Mouse (Mus musculus) kidney, postnatal 0 days (tissue): ENCODE measurements around the gene Ric8a. TPM values are rescaled to one million over a fixed set of nuclear protein-coding genes. Genes with fewer than 3 reads are reported as not detected.

Experiments
- ATAC-seq: fragments of 200-750 bp; cut with Nextera tagmentation; replicated peaks from 2 replicates; pipeline ENCODE4 v1.8.0; 2017; ENCODE audit warnings: low read depth, moderate number of reproducible peaks, moderate TSS enrichment, moderate library complexity; ENCODE audit not compliant: low FRiP score
- DNase-seq: peaks from one replicate; pipeline ENCODE4 v3.0.0-alpha.2; 2016; ENCODE audit warnings: low spot score
- H3K27ac ChIP-seq: fragments of 300-500 bp; sonication (generic); 2 replicates; pipeline ENCODE4 v1.5.1; 2014; ENCODE audit warnings: mild to moderate bottlenecking
- H3K27me3 ChIP-seq: fragments of 300-500 bp; sonication (generic); 2 replicates; pipeline ENCODE4 v1.6.1; 2014; ENCODE audit warnings: low read length, mixed read lengths; ENCODE audit not compliant: insufficient read depth
- H3K36me3 ChIP-seq: fragments of 300-500 bp; sonication (generic); 2 replicates; pipeline ENCODE4 v1.6.1; 2014; ENCODE audit warnings: low read length, mixed read lengths; ENCODE audit not compliant: insufficient read depth
- H3K4me1 ChIP-seq: fragments of 300-500 bp; sonication (generic); replicated peaks from 2 replicates; pipeline ENCODE4 v1.6.1; 2014; ENCODE audit warnings: antibody characterized with exemption, low read length, mixed read lengths; ENCODE audit not compliant: insufficient read depth
- H3K4me2 ChIP-seq: fragments of 300-500 bp; sonication (generic); 2 replicates; pipeline ENCODE4 v1.6.1; 2014; ENCODE audit warnings: mild to moderate bottlenecking, low read length, moderate library complexity, mixed read lengths
- H3K4me3 ChIP-seq: fragments of 300-500 bp; sonication (generic); replicated peaks from 2 replicates; pipeline ENCODE4 v1.5.1; 2014; ENCODE audit warnings: low read depth, low read length
- H3K9ac ChIP-seq: fragments of 300-500 bp; sonication (generic); 2 replicates; pipeline ENCODE4 v1.6.1; 2014; ENCODE audit warnings: low read depth, low read length
- H3K9me3 ChIP-seq: fragments of 300-500 bp; sonication (generic); replicated peaks from 2 replicates; pipeline ENCODE4 v1.6.1; 2016; ENCODE audit warnings: low read length, inconsistent platforms, mixed read lengths
- CTCF ChIP-seq: IDR thresholded peaks from 2 replicates; pipeline ENCODE4 v1.5.1; 2016; ENCODE audit warnings: antibody characterized with exemption, low read depth, mild to moderate bottlenecking, moderate library complexity
- WGBS: fragments of 180-500 bp; shearing (Covaris S2); extraction: QIAGEN DNeasy Blood & Tissue Kit; methylation state at CpG from one replicate; pipeline ENCODE4 v1.1.7; 2014; 5-methylcytosine and 5-hydroxymethylcytosine counted together
- polyA plus RNA-seq: library from polyadenylated mRNA; unstranded; fragments of >200 nt; fragmentation: Nextera tagmentation; extraction: Ambion mirVana; gene quantifications from 2 replicates; pipeline ENCODE4 v1.2.1, GENCODE M21; 2015

Ric8a gene
- 45.0 and 53.1 TPM in 2 replicates for polyA plus RNA-seq

DNA sequence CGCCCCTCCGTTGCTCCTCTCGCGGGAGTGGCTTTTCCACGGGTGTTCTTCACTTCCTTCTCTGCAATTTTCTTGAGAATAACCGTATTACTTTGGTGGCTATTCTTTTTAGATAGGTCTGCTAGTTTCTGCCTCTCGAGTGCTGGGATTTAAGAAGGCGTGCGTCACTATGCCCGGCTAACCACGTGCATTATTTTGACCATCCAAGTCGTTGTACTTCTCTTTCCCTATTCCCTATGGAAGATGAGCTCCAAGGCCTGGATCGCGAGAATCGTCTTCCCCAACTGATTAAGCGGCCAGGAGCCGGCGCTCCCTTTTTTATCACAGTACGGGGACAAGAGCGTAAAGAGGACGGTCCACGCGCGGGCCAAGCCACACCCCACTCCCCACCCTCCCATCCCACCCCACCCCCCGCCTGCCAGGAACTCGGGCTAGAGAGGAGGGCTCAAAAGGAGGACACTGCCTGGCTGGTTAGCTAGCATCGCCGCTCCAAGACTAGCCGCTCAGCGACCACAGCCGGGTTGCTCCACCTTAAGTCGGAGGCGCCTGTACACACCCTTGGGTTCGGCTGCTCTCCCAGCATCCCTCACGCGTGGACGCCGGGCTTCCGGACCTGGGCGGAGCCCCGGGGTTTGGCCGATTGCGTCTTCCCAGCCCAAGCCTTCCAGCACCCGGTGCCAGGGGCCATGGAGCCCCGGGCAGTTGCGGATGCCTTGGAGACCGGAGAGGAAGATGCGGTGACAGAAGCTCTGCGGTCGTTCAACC lies at the start of gene Ric8a:
Ric8a (plus strand) TSS at position 173 of the 765 bp plus-strand sequence.
- H3K4me3 ChIP-seq, result peak within 1 kb of the TSS; percentile 81
- no peaks in the 10 kb centered on the region for H3K27me3 ChIP-seq
- ATAC-seq, result peak; percentile 74
- peak within 1 kb of the TSS; percentile 90 for H3K9ac ChIP-seq
- under 1% methylated on average over 50 of the region's 50 CpGs for WGBS
- H3K4me1 ChIP-seq, result peaks cover 18% of the 10 kb centered on the region; the same call in 1 of the 2 replicates
- H3K36me3 ChIP-seq, result peaks cover 36% of the 10 kb centered on the region
- no peak for TF ChIP-seq CTCF
- H3K9me3 ChIP-seq, result no peaks in the 10 kb centered on the region
- peak within 1 kb of the TSS; percentile 97 for H3K4me2 ChIP-seq
- H3K27ac ChIP-seq, result peak within 1 kb of the TSS; percentile 94
- DNase-seq, result peak; percentile 89

DNA sequence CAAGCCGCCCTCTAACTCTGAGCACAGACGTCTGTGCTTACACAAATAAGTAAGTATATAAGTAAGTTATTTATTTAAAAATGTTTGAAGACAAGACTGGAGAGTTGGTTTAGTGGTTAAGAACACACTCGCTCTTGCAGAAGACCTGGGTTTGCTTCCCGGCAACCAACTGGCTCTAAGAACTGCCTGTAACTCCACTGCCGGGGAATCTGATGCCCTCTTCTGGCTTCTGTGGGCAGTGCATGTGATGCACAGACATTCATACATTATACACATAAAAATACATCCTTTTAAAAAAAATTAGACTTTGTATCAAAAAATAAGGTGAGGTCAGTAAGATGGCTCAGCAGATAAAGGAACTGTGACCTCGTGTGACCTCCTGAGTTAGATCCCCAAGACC lies 46.3 kb upstream of the Ric8a start:
- Histone ChIP-seq H3K9me3 (no peaks in the 10 kb centered on the region), H3K27me3 (no peaks in the 10 kb centered on the region), H3K36me3 (0 out of 2 replicates have a peak, but pooled peaks cover 3% of the 10 kb centered on the region), H3K27ac (no peak overlapping the region), H3K9ac (no peak overlapping the region), H3K4me1 (no peaks in the 10 kb centered on the region), H3K4me2 (no peak overlapping the region), H3K4me3 (no peak overlapping the region)
- TF ChIP-seq CTCF, result peak; percentile 40
- ATAC-seq (no peak), DNase-seq (no peak)
- WGBS, result 90% methylated on average over 6 of the region's 6 CpGs

- Histone ChIP-seq H3K27ac (no peak overlapping the region), H3K9ac (no peak overlapping the region), H3K4me1 (no peaks in the 10 kb centered on the region), H3K36me3 (0 out of 2 replicates have a peak, but pooled peaks cover 3% of the 10 kb centered on the region), H3K27me3 (no peaks in the 10 kb centered on the region), H3K4me2 (no peak overlapping the region), H3K9me3 (no peaks in the 10 kb centered on the region), H3K4me3 (no peak overlapping the region)
- DNase-seq (no peak), ATAC-seq (no peak)
- TF ChIP-seq CTCF, result no peak
- 77% methylated on average over 13 of the region's 13 CpGs for WGBS
Observed at GRCm38 (mm10) chr7:140811714-140812113, 45.0 kb upstream of the Ric8a start.

DNA sequence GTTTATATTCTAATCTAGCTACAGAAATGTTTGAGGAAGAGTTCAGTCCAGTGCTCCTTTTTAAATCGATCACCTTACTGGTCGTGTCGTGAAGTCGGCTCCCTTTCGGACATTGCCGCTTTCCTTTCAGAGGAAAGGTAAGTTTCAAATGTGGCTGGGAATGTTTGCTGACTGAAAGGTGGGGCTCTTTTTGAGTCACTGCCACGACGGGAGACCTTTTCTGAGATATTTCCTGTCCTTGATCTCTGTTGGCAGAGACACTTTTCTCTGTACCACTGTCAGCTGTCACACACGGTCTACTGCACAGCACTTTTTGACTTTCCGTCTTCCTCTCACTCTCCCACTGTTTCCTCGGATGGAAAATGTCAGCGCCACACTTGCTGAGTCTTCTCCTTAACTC lies 43.9 kb upstream of the Ric8a start:
- no peaks in the 10 kb centered on the region for H3K9me3 ChIP-seq
- no peak for TF ChIP-seq CTCF
- no peak overlapping the region for H3K4me3 ChIP-seq
- no peaks in the 10 kb centered on the region for H3K4me1 ChIP-seq
- H3K4me2 ChIP-seq, result no peak overlapping the region
- H3K36me3 ChIP-seq, result 0 out of 2 replicates have a peak, but pooled peaks cover 3% of the 10 kb centered on the region
- DNase-seq (no peak), ATAC-seq (no peak)
- no peak overlapping the region for H3K27ac ChIP-seq
- no peak overlapping the region for H3K9ac ChIP-seq
- 84% methylated on average over 12 of the region's 12 CpGs for WGBS
- no peaks in the 10 kb centered on the region for H3K27me3 ChIP-seq

DNA sequence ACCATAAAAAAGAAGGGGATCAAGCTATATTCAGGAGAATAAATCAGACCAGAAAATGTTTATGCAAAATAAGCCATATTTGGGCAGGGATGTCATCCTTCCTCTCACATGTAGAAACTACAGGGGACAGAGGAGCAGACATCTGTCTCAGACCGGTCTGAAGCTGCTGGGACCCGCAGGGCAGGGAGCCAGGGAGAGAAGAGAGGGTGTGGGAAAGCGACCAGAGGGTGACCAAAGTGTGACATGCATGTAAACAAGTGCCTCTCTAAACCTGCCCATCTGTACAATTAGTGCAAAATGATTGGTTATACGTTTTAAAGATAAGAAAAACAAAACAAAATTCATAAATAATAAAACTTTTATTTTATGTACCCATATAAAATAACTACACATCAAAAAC lies 36.6 kb upstream of the Ric8a start:
- ATAC-seq (no peak), DNase-seq (no peak)
- Histone ChIP-seq H3K4me2 (no peak overlapping the region), H3K27ac (no peak overlapping the region), H3K9ac (no peak overlapping the region), H3K27me3 (no peaks in the 10 kb centered on the region), H3K4me1 (no peaks in the 10 kb centered on the region), H3K9me3 (no peaks in the 10 kb centered on the region), H3K4me3 (no peak overlapping the region), H3K36me3 (no peaks in the 10 kb centered on the region)
- TF ChIP-seq CTCF, result no peak
- 72% methylated on average over 4 of the region's 4 CpGs for WGBS

- 0 out of 2 replicates have a peak overlapping the region, but pooled peaks have one; percentile 32 for H3K9ac ChIP-seq
- DNase-seq (no peak), ATAC-seq (no peak)
- H3K36me3 ChIP-seq, result no peaks in the 10 kb centered on the region
- peak overlapping the region; percentile 73 for H3K4me2 ChIP-seq
- no peak for TF ChIP-seq CTCF
- no peaks in the 10 kb centered on the region for H3K27me3 ChIP-seq
- H3K27ac ChIP-seq, result no peak overlapping the region
- H3K4me3 ChIP-seq, result peak overlapping the region; percentile 40
- H3K4me1 ChIP-seq, result no peaks in the 10 kb centered on the region
- H3K9me3 ChIP-seq, result no peaks in the 10 kb centered on the region
- 54% methylated on average over 5 of the region's 5 CpGs for WGBS
Observed at GRCm38 (mm10) chr7:140821305-140821652, 35.5 kb upstream of the Ric8a start.
